Mouse (Mus musculus) C2C12 (cell line): ENCODE results near the gene Tnfrsf21. TPM values are rescaled to one million over a fixed set of nuclear protein-coding genes. Genes with fewer than 3 reads are reported as not detected.

Source experiments
- H3K27me3 ChIP-seq: one replicate; pipeline ENCODE4 v1.6.1; 2011; ENCODE audit not compliant: control insufficient read depth, insufficient read depth, insufficient read length
- H3K36me3 ChIP-seq: one replicate; pipeline ENCODE4 v1.6.1; 2011; ENCODE audit not compliant: control insufficient read depth, insufficient read depth
- H3K4me3 ChIP-seq: one replicate; pipeline ENCODE4 v1.5.1; 2011; ENCODE audit warnings: mild to moderate bottlenecking, control low read depth; ENCODE audit not compliant: poor library complexity, insufficient read depth, severe bottlenecking
- H3K79me2 ChIP-seq: one replicate; pipeline ENCODE4 v1.6.1; 2011; ENCODE audit not compliant: control insufficient read depth, insufficient read depth
- H3K79me3 ChIP-seq: one replicate; pipeline ENCODE4 v1.6.1; 2011; ENCODE audit warnings: low read depth, control low read depth
- H3ac ChIP-seq: one replicate; pipeline ENCODE3; 2011; ENCODE audit warnings: low read depth; ENCODE audit not compliant: control insufficient read depth, insufficient read length
- CEBPB ChIP-seq: IDR thresholded peaks from one replicate; pipeline ENCODE4 v1.6.1; 2011; ENCODE audit warnings: low read depth, mild to moderate bottlenecking, control low read depth, moderate library complexity
- CTCF ChIP-seq: IDR thresholded peaks from one replicate; pipeline ENCODE4 v1.5.1; 2011; ENCODE audit not compliant: control insufficient read depth, insufficient read depth, insufficient read length
- FOSL1 ChIP-seq: IDR thresholded peaks from one replicate; pipeline ENCODE4 v1.8.0; 2011; ENCODE audit warnings: mild to moderate bottlenecking, low read length; ENCODE audit not compliant: poor library complexity, insufficient read depth, severe bottlenecking
- MAX ChIP-seq: IDR thresholded peaks from one replicate; pipeline ENCODE4 v1.6.1; 2011; ENCODE audit warnings: mild to moderate bottlenecking, control low read depth
- MYOD1 ChIP-seq: IDR thresholded peaks from one replicate; pipeline ENCODE4 v1.6.1; 2011; ENCODE audit warnings: low read depth; ENCODE audit not compliant: control insufficient read depth, insufficient read length
- MYOG ChIP-seq: IDR thresholded peaks from one replicate; pipeline ENCODE4 v1.6.1; 2011; ENCODE audit not compliant: control insufficient read depth, insufficient read length; ENCODE audit errors: extremely low read depth
- USF1 ChIP-seq: IDR thresholded peaks from one replicate; pipeline ENCODE4 v1.6.1; 2011; ENCODE audit warnings: low read depth, mild to moderate bottlenecking, control low read depth, moderate library complexity
- polyA plus RNA-seq: library from polyadenylated mRNA; unstranded; fragments of >200 nt; fragmentation: generic; extraction: Trizol; gene quantifications from one replicate; pipeline ENCODE4 v1.2.1, GENCODE M21; 2012; ENCODE audit warnings: missing spikeins

Tnfrsf21 gene
- polyA plus RNA-seq, 1 experiment: 4.6 TPM

- no peaks in the 10 kb centered on the region for H3K79me2 ChIP-seq
- H3K36me3 ChIP-seq: no peaks in the 10 kb centered on the region
- TF ChIP-seq CTCF: no peak
- TF ChIP-seq USF1: no peak
- no peak for TF ChIP-seq CEBPB
- no peak for TF ChIP-seq MYOD1
- no peak for TF ChIP-seq MAX
- TF ChIP-seq MYOG: no peak
- TF ChIP-seq FOSL1: no peak
- H3K27me3 ChIP-seq: no peaks in the 10 kb centered on the region
- no peaks in the 10 kb centered on the region for H3K79me3 ChIP-seq
- no peak overlapping the region for H3ac ChIP-seq
- no peak overlapping the region for H3K4me3 ChIP-seq
Observed at GRCm38 (mm10) chr17:43136720-43137119, 120.4 kb downstream of the Tnfrsf21 start.

- Histone ChIP-seq H3K4me3 (no peak overlapping the region), H3K27me3 (no peaks in the 10 kb centered on the region), H3ac (no peak overlapping the region), H3K79me3 (no peaks in the 10 kb centered on the region), H3K79me2 (no peaks in the 10 kb centered on the region), H3K36me3 (no peaks in the 10 kb centered on the region)
- no peak for TF ChIP-seq MYOD1
- TF ChIP-seq CTCF: no peak
- TF ChIP-seq CEBPB: no peak
- no peak for TF ChIP-seq MYOG
- no peak for TF ChIP-seq USF1
- no peak for TF ChIP-seq MAX
- no peak for TF ChIP-seq FOSL1
Observed at GRCm38 (mm10) chr17:43137838-43138237, 121.5 kb downstream of the Tnfrsf21 start.

GRCm38 (mm10) chr17:43138356-43138755, 122.0 kb downstream of the Tnfrsf21 start:
- Histone ChIP-seq H3K79me2 (no peaks in the 10 kb centered on the region), H3K36me3 (no peaks in the 10 kb centered on the region), H3K4me3 (no peak overlapping the region), H3ac (no peak overlapping the region), H3K79me3 (no peaks in the 10 kb centered on the region), H3K27me3 (no peaks in the 10 kb centered on the region)
- TF ChIP-seq FOSL1 (no peak), MYOG (no peak), MAX (no peak), CTCF (no peak), USF1 (no peak), MYOD1 (no peak), CEBPB (no peak)

Other genes starting within 250 kb of the Tnfrsf21 start
- 3.6 TPM for gene Cd2ap, start 139.9 kb upstream of the Tnfrsf21 start, polyA plus RNA-seq